Mouse (Mus musculus) hematopoietic stem cell, adult 5-6 weeks (primary cell): ENCODE data around the gene 2610528A11Rik. TPM values are rescaled to one million over a fixed set of nuclear protein-coding genes. Genes with fewer than 3 reads are reported as not detected.

Experiments
- ATAC-seq, 2 experiments: fragments of 125-278 bp in 1 of 2; replicated peaks in 1 of 2; 2 replicates each; pipeline ENCODE4 v1.8.0; 2016 to 2017; ENCODE audit warnings: inconsistent platforms in 2 of 2, mild to moderate bottlenecking in 2 of 2, moderate number of reproducible peaks in 2 of 2, low read depth in 1 of 2, moderate TSS enrichment in 1 of 2; ENCODE audit not compliant: low FRiP score in 2 of 2, poor library complexity in 2 of 2, severe bottlenecking in 2 of 2, insufficient read depth in 1 of 2, low TSS enrichment in 1 of 2
- total RNA-seq: library from RNA; stranded (forward); fragments of 172-1452, 232-1000 nt; gene quantifications from 2 replicates; pipeline ENCODE4 v1.2.3, GENCODE M21; 2017

2610528A11Rik gene
- total RNA-seq, 1 experiment from 2014 or later = 0.40 TPM

DNA sequence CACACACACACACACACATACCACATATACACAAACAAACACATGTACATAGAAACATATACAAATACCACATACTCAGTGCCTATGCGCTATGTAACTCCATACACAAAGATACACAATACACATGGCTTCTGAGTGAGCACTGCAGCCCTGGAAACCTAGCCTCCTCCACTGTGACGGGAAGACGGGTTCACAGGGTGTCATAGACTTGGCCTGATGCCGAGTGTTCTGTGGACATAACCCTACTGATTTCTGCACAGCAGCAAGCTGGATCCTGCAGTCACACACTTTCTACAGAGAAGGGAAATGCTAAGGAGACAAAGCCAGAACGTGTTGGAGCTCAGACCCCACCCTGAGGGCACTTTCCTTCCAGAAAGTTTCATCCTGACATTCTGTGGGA lies 9.1 kb downstream of the 2610528A11Rik start:
- no peak for ATAC-seq

DNA sequence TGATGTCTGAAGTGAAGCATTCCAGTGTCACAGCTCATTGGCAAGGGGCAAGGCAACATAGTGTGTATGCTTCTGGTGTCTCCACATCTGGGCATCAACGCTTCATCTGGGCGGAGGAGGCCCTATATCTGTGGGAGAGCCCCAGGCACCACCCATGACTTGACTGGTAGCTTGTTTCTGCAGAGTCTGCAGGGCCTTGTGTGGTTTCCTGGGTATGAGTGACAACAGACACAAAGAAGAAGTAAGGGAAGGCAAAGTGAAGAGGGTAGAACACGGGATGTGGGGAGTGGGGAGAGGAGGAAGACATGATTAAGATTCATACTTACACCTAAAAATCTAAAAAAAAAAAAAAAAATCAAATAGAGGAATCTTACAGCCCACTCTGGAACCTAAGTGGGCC lies 11.3 kb downstream of the 2610528A11Rik start:
- peak; percentile 33 to 70; a peak in 3 of 4 replicates for ATAC-seq

DNA sequence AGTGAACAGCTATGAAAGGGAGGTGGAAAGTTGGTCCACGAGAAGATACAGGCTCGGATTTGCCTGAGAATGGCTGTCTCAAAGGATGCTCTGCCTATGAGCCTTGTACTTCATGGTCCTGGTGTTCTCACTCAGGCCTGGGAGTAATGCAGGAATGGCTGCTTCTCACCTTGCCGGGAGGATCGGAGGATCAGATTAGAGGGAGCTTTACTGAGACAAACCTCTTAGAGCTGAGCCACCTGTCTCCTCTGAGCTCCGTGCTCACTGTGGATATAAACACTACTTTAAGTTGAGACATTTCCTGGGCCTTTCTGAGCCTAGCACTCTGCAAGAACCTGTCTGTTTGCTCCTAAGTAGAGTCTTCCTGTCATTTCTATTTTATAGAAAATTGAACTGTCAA lies 12.3 kb downstream of the 2610528A11Rik start:
- ATAC-seq = no peak

DNA sequence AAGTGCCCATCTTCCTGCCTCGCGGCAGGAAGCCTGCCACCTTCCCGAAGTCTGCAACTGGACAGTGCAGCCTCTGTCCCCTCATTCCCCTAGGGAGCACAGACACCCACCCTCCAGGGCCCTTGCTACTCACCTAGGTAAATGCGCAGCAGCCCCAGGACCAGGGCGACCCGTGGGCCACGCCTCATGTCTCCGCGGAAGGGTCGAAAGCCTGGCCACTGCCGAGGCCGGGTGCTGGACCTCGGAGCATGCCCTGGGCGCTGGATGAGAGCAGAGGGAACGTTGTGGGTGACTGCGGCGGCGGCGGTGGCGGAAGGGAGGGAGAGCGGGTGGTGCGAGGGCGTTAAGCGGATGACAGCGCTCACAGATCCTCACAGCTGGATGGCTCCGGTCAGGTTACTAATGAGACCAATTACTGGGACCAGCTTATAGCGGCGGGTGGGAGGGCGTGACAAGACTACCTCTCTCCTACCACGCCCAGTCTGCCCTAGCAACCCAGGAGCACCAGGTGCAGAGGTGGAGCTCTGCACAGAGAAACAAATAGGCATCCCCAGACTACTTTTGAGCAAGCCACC lies 15.8 kb downstream of the 2610528A11Rik start, which contains the start of gene Cdhr1:
Cdhr1 (minus strand) TSS at position 392 of the 575 bp plus-strand sequence.
- ATAC-seq = peak in 1 of 2 experiments; percentile 45; a peak in 2 of 4 replicates

DNA sequence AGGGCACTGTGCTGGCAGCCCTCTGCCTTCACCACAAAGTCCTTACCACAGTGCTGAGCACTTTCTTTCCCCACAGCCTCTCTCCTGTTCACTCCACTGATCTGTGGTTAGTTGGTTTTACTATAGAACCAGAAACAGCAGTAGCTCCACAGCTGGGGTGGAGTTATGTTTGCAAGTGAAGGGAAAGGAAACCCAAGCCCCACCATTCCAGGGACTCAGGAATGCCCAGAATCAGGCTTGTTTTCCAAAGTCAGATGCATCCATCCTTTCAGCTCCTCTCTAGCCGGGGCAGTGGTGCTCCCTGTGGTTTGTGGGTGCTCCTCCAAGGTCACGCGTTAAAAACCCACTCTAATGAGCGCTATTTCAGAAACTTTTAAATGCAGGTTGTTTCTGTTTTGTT lies 18.3 kb downstream of the 2610528A11Rik start:
- ATAC-seq = no peak

DNA sequence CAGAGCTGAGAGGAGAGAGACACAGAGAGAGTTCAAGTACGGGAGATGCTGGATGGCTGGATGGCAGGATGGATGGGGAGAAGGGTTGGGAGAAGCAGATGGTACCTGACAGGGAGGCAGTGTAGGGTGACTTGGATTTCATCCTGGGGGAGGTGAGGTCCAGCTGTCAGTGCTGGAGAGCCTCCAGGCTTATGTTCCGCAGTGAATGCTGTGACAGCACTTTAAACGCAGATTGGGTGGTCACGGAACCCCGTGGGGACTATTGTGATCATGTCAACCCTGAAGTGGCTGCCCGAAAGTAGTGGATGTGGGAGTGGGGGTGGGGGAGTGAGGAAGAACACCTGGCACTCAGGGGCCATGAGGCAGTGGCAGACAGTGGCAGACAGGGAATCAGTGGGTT lies 19.4 kb downstream of the 2610528A11Rik start:
- no peak for ATAC-seq

DNA sequence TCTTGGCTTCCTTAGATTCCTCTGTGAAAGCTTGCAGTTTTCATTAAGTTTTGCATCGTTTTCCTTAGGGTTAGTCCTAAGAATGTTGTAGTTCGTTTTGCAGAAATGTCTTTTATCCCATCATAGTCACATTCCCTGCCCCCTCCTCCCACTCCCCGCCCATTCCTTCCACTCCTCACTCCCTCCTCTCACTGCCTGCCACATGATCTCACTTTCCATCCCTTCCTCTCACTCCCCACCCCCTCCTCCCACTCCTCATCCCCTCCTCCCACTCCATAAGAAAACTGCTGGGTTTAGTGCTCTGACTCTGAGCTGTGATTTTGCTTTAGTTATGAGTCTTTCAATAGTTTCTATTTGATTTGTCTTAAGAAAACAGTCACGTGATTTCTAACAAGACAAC lies 30.1 kb downstream of the 2610528A11Rik start:
- no peak for ATAC-seq

DNA sequence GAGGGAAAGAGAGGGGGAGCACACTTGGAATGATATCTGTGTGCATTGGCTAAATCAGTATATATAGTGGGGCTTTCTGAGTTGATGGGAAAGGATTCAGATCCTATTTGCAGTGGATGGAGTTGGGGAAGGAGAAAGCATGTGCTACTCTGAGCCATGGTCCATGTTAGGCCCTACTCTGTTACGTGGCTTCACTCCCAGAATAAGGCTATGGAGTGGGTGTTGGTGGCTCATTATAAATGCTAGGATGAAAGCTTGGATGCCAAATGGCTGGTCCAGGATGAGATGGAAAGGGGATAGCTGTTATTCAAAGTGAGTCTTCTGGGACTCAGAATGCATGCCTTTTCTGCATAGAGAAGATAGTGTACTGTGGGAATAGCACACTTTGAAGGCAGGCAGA lies 33.1 kb downstream of the 2610528A11Rik start:
- ATAC-seq = no peak

DNA sequence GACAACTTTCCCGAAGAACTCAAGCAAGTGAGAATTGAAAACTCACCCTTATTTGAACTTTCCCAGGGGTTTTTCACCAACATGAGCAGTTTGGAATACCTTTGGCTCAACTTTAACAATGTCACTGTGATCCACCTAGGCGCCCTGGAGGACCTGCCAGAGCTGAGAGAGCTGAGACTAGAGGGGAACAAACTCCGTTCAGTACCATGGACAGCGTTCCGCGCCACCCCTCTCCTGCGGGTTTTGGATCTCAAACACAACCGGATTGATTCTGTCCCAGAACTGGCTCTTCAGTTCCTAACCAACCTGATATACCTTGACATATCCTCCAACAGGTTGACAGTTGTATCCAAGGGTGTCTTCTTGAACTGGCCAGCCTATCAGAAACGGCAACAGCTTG lies 45.3 kb downstream of the 2610528A11Rik start:
- ATAC-seq = peak; percentile 46 to 71

DNA sequence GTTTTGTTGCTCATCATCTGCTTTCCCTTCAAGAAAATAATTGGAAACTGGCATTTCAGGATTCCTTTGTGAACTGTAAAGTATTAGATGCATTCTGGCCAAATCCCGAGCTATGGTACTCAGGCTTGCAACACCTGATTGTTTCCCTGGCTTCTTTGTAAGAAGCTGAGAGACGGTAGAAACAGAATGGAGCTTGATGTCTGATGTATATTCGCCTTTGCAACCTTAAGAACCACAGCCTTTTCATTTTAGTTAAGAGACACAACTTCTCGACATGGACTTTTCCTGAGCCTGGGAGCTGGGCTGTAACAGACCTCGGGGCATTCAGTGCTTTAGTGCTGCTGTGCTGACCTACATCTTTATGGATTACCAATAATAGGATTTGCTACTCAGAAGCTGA lies 46.2 kb downstream of the 2610528A11Rik start, which contains the start of gene Lrit2:
Lrit2 (plus strand) TSS at position 301 of the 400 bp plus-strand sequence.
- no peak for ATAC-seq

DNA sequence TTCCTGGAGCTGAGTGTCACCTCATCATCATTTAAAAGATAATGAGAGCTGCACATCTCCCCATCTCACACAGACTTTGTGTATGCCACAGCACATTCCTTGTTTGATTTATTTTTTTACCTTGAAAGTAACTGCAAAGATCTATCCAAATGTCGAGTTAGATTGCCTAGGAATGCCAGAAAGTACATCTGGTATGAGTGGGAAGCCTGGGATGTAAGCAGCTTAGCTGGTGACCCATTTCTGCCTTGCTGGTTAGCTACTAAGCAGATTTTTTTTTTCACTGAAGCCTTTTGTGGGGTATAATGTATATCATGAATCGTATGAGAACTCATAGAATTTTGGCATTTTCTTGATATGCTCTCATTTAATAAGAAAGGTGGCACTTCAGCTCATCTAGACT lies 47.2 kb downstream of the 2610528A11Rik start:
- ATAC-seq = no peak

DNA sequence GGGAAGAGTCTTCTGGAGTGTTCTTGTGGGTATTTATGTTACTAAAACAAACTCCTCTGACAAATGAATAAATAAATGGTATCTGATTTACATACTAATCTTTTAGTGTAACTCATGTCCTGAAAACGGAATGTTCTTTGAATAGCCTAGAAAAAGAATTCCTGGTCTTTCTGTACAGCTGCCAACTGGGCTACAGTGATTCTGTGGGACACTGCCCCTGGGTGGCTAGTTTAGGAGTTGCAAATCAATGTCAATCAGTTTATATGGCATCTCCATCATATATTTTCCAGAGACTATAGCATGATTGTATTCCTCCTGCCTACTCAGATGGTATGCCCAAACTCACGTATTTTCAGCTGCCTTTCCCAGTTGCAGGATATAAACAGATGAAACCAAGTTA lies 49.0 kb downstream of the 2610528A11Rik start:
- no peak for ATAC-seq

Other genes with a start within 250 kb of the 2610528A11Rik start
- 23.0 and 23.7 TPM in 2 replicates for gene Ccser2, start 145.2 kb downstream of the 2610528A11Rik start, total RNA-seq
- not detected in 2 replicates for gene Rgr, start 65.1 kb downstream of the 2610528A11Rik start, total RNA-seq
- not detected in 2 replicates for gene Lrit1, start 59.2 kb downstream of the 2610528A11Rik start, total RNA-seq
- not detected in 2 replicates for gene Lrit2, start 46.1 kb downstream of the 2610528A11Rik start, total RNA-seq
- gene Cdhr1, start 15.7 kb downstream of the 2610528A11Rik start, total RNA-seq = not detected in 2 replicates
- 107 and 160 TPM in 2 replicates for gene Ghitm, start 21.2 kb upstream of the 2610528A11Rik start, total RNA-seq